Mouse (Mus musculus) heart, postnatal 4 days (tissue): ENCODE data around the gene Rnf152. TPM values are rescaled to one million over a fixed set of nuclear protein-coding genes. Genes with fewer than 3 reads are reported as not detected.

Source experiments
- DNase-seq: peaks from one replicate; pipeline ENCODE4 v3.0.0; 2021
- total RNA-seq, 2 experiments: library from RNA; stranded (reverse); gene quantifications; 2 replicates each; pipeline ENCODE4 v1.2.3; 2021

Gene Rnf152
- total RNA-seq, result 1 to 10 TPM; 2.8 to 3.3 TPM

- peak; percentile 67 for DNase-seq
Observed at GRCm38 (mm10) chr1:105356291-105357011, at the start of gene Rnf152. Gene Rnf152, minus strand, starts transcription at chr1:105356710.

- DNase-seq, result no peak
Observed at GRCm38 (mm10) chr1:105402853-105403252, 46.3 kb upstream of the Rnf152 start.

DNA sequence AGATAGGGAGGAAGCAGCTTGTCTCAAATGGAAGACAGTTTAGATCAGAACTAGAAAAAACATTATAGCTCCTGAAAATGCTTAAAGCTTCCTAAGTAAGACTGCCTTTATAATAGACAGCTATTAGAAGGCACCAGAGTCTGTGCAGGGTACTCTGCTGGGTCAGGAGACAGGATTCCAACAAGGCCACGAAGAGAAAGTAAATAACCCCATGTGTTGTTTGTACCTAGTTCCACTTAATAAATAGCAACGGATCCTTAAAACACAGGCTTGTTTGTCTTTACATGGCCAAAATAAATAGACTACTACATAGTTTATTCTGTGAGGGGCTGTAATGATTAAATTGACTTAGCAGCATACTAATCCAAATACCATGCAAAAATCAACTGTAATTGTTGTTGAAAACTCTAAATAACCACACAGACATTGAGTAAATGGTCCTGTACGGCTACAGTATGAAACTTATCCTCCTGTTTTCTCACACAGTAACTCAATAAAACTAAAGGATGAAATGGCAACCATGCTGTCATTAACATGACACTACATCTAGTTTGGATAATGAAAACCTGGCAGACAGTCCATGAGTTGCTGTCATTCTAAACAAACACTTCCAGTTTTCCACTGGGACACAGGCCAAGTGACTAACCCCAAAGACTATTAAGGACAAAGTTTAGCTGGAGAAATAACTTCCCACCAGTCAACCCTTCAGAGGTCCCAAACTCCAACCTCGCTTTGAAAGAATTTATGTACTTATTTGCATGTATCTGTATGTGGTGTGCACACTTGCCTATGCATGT is 27.8 kb upstream of the Rnf152 start:
- DNase-seq, result peak; percentile 35

DNA sequence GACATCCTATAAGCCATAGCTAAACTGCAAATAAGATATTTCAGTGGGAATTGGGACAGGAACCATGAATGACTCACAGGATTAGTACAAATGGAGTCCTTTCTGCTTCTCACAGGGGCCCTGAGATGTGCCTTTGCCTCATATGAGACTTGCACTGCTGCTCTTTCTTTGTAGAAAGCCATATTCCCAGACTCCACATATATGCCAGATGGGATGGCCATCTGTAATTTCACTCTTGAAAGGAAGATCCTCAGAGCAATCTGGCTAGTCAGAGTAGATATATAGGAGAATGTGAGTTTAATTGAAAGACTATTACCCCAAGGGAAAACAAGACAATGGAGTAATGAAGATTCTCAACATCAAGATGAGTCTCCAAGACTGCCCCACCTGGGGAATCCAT is 21.0 kb upstream of the Rnf152 start:
- DNase-seq, result no peak

DNA sequence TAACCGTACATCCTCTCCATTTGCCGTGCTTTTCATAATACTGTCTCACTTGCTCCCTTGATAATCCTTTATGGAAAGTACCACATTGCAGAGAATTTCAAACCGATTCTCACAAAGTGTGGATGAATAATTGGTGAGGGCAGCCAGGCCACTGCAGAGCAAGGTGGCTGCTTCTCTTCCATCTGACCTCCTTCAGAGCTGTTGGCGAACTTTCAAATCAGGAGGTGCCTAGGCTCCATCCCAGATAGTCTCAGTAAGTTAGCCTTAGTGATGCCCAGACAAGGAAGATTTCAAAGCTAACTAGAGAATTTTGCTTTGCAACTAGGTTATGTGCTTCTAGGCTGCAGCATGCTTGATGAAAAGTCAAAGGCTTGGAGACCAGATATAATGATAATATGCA is 18.1 kb upstream of the Rnf152 start:
- no peak for DNase-seq

DNA sequence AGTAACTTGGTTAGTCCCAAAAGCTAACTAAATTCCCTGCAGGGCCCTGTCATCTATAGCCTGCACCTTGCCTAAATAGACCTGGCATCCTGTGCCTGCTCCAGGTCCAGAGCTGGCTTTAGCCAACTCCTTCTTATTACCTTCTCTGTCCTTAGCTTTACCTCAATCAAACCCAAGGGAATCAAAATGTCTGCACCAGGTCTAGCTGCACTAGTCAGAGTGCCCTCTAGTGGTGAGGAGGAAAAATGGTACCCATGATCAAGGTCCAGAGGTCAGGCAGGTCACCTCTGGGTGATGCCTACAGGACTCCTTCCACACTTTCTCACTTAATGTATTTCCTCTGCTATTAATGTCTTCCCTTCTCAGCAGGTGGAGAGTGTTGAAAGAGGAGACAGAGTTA is 6.2 kb upstream of the Rnf152 start:
- no peak for DNase-seq

- no peak for DNase-seq
Observed at GRCm38 (mm10) chr1:105358896-105359295, 2.4 kb upstream of the Rnf152 start.

GRCm38 (mm10) chr1:105355910-105356290 is 610 bp downstream of the Rnf152 start:
- DNase-seq, result peak; percentile 48

DNA sequence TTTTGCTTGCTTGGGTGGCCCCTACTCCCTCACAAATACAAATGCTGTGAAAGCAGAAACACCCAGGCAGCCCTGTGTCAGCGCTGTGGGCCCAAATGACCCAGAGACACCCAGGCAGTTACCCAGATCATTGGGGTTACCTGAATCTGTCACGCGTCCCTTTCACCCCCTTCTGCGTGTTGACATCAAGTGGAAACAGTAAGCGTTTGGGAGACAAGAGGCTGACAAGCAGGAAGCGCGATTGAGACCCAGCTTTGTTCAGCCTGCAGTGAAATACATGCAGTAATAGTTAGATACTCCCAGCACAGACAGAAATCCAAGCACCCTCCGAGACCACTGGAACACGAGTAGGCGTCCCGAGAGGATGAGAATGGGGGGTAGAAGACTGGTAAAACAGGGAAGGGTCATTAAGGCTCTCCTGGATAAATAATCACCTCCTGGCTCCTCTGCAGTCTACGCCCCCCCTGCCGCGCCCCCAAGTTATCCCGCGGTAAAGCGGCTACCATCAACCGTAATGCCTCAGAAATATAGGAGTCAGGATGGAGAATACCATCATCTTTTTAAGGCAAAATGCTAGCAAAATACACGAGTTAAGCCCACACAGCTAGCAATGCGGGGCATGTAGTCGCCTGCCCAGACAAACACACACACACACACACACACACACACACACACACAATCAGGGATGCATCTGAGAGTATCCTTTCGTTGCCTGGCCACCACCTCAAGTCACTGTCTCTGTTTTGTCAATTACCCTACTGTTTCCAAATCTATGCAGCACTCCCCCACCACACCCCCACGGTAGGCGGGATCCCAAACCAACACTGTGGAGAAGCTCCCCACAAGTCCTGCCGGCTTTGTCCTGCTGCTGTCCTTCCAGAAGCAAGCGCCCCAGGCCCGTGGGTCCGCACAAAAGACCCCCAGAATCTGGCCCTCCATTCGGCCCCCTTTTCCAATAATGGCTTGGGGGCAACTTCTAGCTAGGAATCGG is 1.3 kb downstream of the Rnf152 start:
- peak; percentile 60 for DNase-seq

DNA sequence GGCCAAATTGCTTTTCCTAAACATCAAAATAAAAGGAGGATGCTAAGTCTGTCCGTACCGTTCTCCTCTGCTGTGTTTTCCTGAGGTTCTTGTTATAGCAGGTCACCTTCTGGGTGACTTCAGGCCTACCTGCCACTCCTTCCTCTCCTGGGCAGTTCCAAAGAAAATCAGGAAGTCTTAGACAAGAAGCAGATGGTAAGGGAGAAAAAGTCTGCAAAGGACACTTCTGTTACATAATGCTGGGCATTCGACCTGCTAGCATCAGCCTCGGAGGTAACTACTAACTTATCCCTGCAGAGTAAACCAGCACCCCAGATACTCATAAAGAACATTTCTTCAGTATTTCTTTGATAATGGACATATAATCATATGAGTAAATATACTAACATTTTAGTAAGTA is 4.7 kb downstream of the Rnf152 start:
- no peak for DNase-seq

GRCm38 (mm10) chr1:105342305-105342704 is 14.2 kb downstream of the Rnf152 start:
- DNase-seq, result no peak

DNA sequence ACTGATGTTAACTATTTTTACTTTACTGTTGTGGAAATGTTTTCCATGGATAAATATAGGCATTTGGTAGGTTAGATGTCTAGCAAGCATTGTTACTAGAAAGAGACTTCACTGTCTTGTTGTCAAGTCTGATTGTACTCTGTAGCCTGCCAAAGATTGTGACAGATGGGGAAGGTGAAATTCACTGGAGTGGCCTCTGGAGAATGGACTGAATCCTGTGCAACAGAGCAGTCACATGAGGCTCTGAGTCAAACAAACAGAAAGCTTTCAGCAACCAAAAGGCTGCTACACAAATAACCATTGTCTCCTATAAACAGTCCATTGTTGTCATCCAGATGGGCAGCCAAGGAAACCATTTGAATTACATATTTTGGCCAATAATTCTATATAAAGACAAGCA is 15.6 kb downstream of the Rnf152 start:
- no peak for DNase-seq

GRCm38 (mm10) chr1:105337397-105337796 is 19.1 kb downstream of the Rnf152 start:
- no peak for DNase-seq

DNA sequence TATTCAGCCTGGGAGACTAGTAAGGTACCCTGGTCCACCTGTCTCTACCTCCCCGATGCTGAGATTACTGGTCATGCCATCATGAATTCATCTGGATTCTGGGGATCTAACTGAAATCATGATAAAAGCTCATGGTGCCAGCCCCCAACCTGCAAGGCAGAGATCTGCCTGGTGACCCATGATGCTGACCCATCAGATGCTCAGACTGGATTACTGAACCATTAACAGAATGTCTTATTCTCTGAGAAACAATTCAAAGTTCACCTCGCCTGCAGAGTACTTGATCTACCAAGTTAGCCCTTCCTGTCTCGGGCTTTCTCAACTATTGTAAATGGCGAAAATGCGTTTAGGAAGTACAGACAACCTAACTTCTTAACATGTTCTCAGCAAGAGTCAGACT is 20.4 kb downstream of the Rnf152 start:
- no peak for DNase-seq

- DNase-seq, result no peak
Observed at GRCm38 (mm10) chr1:105332087-105332731, 24.3 kb downstream of the Rnf152 start.

- no peak for DNase-seq
Observed at GRCm38 (mm10) chr1:105331605-105332004, 24.9 kb downstream of the Rnf152 start.

DNA sequence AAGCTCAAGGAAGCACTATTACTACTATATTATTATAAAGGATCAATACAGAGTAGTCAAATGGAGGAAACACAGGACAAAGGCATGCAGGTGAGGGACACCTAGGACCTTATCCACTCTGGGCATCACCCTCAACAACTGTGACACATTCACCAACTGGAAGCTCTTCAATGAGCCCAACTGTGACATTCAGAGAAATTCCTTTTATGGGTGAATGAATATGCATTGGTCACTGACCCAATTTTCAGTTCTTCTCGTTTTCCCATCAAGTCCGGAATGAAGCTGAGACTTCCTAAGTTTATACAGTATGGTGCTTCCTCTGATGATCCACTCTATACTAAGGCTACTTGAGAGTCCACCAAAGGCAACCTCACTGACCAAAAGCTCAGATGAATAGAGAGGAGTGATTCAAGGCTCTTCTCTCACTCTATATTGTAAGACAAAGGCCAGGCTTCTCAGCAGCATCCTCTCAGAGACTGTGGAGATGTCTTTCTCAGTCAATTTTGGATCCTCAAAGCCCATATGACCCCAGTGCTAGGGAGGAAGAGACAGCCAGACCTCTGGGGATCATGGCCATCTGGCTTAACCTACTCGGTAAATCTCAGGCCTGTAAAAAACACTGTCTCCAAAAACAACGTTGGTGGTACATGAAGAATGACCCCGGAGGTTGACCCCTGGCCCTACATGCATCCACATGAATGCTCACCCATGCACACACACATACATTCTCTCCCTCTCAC is 25.8 kb downstream of the Rnf152 start:
- DNase-seq, result no peak

GRCm38 (mm10) chr1:105327789-105328188 is 28.7 kb downstream of the Rnf152 start:
- DNase-seq, result no peak

DNA sequence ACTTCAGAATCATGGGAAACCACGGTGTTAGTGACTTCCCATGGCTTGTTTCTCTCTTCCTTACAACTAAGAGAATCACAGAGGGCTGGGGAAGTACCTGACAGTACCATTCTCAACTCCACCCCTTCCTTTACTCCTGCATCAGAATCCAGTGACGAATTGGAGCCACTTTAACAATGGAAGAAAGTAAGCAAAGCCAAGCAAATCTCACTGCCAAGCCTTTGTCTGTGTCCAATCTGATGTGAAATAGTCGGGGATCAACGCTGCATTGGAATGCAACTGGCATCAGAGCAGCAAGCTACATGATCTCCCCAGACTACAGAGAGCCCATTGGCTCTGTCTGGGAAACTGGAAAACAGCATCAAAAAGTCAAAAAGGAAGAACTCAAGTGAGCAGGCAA is 31.9 kb downstream of the Rnf152 start:
- no peak for DNase-seq

DNA sequence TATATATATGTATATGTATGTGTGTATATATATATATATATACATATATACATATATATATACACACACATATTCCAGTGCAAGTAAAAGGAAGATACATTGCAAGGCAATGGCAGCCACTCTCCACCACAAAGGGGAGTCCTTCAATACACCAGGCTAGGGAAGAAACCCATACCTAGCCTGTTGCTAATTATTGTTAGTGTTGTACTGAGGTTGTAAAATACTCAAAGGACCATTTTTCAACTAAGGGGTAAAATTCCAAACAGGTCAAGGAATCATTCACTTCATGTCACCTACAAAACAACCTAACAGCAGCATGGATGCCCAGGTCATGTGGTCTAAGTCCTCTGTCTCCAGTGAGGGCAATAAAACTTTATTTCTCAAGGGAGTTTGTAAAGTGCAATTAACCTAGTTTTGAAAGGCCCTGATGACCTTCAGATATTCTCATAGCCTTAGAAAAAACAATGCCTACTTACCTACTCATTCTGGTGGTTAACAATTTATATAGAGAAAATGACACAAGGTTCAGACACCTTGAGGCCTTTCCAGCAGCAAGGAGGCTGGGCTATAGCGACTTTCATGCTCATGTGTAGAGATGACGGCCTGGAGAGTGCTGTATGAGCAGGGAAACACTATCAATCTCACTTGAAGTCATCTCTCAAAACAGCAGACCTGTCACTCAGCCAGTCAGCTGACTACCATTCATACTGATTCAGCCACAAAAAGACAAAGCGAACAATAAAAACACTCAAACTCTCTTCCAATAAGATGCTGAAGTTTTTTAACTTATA is 42.3 kb downstream of the Rnf152 start:
- no peak for DNase-seq

GRCm38 (mm10) chr1:105312601-105312901 is 44.0 kb downstream of the Rnf152 start:
- no peak for DNase-seq
